Mouse (Mus musculus) heart, postnatal 36 days (tissue): Measurements from ENCODE around the gene Gnpat. TPM values are rescaled to one million over a fixed set of nuclear protein-coding genes. Genes with fewer than 3 reads are reported as not detected.
A peak's percentile ranks its signal among the peaks of the same experiment; 100 is the strongest.
"Not testable (repeated sequence)": the region's sequence is repeated elsewhere in the genome, so short reads cannot be mapped to it uniquely, and the experiment has no call there.

ENCODE experiments used
- DNase-seq, 2 experiments: peaks; one replicate each; pipeline ENCODE4 v3.0.0; 2021 to 2022
- intact Hi-C: fragments of 180-260 bp; cut with DNase I; formaldehyde crosslinking; loops from one replicate; pipeline ENCODE4 v1.15.1; 2025
- total RNA-seq, 2 experiments: library from RNA; stranded (reverse); gene quantifications; 2 replicates each; pipeline ENCODE4 v1.2.3; 2021

Gnpat gene
- total RNA-seq, 2 experiments from 2014 or later = 174 to 194 TPM

DNA sequence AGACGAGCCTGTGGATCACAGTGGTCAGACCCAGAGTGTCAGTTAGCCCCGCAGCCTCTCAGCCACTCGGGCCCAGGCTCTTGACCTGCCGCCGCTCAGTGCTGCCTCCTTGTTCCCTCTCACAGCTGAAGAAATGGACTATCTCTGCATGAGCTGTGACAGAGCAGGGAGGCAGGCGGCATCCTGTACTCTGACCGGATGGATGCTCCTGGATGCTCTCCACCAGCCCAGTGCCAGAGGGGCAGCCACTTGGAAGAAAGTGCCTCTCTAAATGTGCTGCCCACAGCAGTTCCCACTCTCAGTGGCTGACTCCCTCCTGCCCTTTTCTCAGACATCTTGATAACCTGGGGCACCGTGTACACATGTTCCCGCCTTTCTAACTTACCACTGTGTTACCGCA, 21.1 kb upstream of the Gnpat start:
- DNase-seq = no peak
- intact Hi-C loops = no loop called here

GRCm38 (mm10) chr8:124842929-124843328, 19.9 kb upstream of the Gnpat start:
- DNase-seq = not testable (repeated sequence)

GRCm38 (mm10) chr8:124845131-124845530, 17.7 kb upstream of the Gnpat start:
- DNase-seq = no peak
- intact Hi-C loops = no loop called here

More at GRCm38 (mm10) chr8:124842929-124843328, 19.9 kb upstream of the Gnpat start:
- intact Hi-C loops = not testable (repeated sequence)

- no peak for DNase-seq
- intact Hi-C loops = no loop called here
Observed at GRCm38 (mm10) chr8:124845573-124845972, 17.3 kb upstream of the Gnpat start.

- no peak for DNase-seq
- intact Hi-C loops = no loop called here
Observed at GRCm38 (mm10) chr8:124853511-124853910, 9.3 kb upstream of the Gnpat start.

DNA sequence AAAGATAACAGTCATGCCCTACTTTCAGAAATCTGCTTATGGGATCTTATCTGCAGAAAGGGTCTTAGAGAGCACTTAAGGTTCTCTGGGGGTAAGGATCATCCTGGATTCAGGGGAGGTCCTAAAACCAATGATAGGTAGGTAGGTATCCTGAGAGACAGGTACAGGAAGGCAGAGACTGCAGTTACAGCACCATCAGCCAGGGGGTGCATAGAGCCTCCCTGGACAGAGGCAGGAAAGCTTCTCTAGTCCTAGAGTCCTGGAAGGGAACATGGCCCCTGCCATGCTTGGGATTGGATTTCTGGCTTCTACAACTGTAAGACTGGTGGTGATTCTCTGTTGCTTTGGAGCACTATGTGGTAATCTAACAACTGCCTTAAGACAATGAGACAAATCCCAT, 3.4 kb upstream of the Gnpat start:
- intact Hi-C loops = no loop called here

DNA sequence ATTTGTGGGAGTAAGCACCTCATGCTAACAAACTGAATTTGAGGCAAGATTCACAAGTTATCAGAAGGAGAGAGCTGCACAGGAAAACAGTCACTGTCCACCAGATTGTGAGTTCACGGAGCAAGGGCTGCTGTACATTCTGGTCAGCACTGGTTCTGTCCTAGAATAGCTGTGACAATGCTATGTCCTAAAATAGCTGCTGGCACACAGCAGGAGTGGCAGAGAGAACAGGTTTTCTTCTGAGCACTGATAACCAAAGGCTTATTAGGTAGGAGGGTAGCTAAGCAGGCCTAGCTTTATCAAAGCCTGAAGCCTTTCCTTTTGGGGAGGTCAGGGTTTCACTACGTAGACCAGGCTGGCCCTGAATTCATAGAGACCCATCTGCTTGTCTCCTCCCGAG, 2.6 kb upstream of the Gnpat start:
- intact Hi-C loops = no loop called here
- no peak for DNase-seq

More for the DNA sequence above, 3.4 kb upstream of the Gnpat start:
- no peak for DNase-seq

GRCm38 (mm10) chr8:124863163-124863677, 387 bp downstream of the Gnpat start:
- intact Hi-C loops = no loop called here

DNA sequence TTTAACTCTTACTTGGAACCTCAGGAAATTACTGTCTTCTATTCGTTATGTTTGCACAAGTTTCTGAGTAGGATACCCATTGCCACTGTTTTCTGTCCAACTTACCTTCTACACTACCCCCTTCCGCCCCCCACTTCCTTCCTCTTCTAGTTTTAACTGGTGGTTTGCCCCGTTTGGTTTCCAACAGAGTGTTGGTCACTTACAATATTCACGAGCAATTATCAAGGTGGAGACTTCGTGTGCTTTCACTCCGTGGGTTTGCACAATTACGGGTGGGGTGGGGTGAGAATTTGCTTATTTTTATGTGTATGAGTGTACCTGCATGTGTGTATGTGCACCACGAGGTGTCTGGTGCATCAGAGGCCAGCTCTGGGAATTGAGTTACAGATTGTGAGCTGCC, 896 bp downstream of the Gnpat start:
- intact Hi-C loops = loop anchor here (2.0 kb wide), 1 partner anchor 33 kb away; the partner anchor contains the start of genes Exoc8 and Sprtn
- DNase-seq = no peak

More at GRCm38 (mm10) chr8:124863163-124863677, 387 bp downstream of the Gnpat start:
- DNase-seq = no peak

- intact Hi-C loops = no loop called here
- DNase-seq = no peak
Observed at GRCm38 (mm10) chr8:124866669-124867068, 3.8 kb downstream of the Gnpat start.

DNA sequence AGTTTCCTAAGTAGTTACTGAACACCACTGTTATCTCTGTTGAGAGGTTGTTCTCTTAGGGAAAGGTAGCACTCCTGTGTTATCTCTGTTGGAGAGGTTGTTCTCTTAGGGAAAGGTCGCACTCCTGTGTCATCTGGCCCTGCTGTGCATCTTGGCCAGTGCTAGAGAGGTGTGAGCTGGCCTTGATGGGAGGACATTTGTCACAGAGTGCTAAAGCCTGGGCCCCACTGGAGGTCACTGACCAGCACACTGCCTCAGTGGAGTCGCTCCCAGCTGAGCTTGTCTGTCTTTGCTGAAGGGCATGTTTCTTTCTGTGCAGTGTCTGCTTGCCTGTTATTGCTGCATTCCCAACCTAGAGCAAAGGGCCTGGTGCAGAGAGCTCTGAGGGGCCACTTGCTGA, 4.3 kb downstream of the Gnpat start:
- intact Hi-C loops = no loop called here

GRCm38 (mm10) chr8:124869708-124870107, 6.9 kb downstream of the Gnpat start:
- DNase-seq = no peak
- intact Hi-C loops = no loop called here

More for the DNA sequence above, 4.3 kb downstream of the Gnpat start:
- no peak for DNase-seq

- intact Hi-C loops = no loop called here
- no peak for DNase-seq
Observed at GRCm38 (mm10) chr8:124871474-124871873, 8.6 kb downstream of the Gnpat start.

- DNase-seq = no peak
- intact Hi-C loops = no loop called here
Observed at GRCm38 (mm10) chr8:124872081-124872480, 9.2 kb downstream of the Gnpat start.

GRCm38 (mm10) chr8:124872690-124873089, 9.9 kb downstream of the Gnpat start:
- intact Hi-C loops = no loop called here
- DNase-seq = no peak

- intact Hi-C loops = no loop called here
- DNase-seq = no peak
Observed at GRCm38 (mm10) chr8:124878141-124878540, 15.3 kb downstream of the Gnpat start.

GRCm38 (mm10) chr8:124878946-124879526, 16.2 kb downstream of the Gnpat start:
- intact Hi-C loops = no loop called here
- no peak for DNase-seq

DNA sequence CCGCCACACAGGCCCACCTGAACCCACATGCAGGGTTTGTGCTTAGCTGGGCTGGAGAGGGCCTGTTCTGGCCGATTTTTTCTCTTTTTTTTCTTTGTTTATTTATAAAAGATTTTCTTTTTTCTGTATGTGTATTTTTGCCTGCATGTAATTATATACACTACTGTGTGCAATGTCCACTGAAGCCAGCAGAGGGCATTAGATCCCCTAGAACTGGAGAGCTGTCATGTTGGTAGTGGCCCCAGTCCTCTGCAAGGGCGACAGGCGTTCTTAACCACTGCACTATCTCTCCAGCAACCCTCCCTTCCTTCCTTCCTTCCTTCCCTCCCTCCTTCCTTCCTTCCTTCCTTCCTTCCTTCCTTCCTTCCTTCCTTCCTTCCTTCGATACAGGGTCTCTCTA, 25.6 kb downstream of the Gnpat start:
- intact Hi-C loops = no loop called here

DNA sequence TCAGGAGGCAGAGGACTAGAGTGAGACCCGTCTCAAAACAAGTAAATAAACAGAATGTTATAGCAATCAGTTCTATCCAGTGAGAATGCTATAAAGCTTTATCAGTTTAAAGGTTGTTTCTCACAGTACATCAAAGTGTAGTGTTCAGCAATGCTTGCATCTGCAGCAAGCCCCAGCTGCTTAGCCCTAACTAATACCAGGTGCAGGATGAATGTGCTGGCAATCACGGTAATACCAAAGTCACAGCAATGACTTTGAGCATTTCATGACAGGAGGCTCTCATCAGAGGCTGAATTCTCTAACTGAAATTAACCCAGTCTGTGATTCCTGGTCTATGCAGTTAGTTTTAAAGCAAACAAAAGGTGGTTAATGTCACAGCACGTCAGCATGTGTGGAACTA, 29.8 kb downstream of the Gnpat start:
- intact Hi-C loops = loop anchor here (10.0 kb wide), 1 partner anchor 168 kb away; the partner anchor contains the start of genes Arv1 and Ttc13
- DNase-seq = no peak

More for the DNA sequence above, 25.6 kb downstream of the Gnpat start:
- no peak for DNase-seq

DNA sequence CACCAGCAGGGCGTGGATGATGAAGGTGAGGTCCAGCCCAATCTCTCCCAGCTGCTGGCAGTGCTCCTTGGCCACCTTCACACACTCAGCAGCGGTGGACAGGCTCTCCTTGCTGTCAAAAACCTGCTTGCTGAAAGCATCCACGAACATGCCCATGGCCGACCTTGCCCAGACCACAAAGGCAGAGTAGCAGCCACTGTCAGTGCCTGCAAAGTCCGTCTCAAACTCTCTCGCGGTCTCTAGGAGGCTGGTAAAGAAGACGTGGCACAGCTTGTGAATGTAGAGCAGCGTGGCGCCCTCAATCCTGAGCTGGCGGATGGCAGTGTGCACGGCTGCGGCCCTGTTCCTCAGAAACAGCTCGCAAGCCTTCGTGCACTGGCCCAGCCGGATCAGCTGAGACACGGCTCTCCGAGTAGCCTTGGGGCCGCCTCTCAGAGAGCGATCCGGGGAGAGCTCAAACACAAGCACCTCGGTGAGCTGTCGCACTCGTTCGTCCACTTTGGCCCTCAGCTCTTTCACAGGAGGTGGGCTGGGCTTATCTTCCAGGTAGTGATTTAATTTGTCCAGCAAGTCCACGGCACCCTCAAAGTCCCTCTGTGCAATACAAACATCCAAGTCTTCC, 33.3 kb downstream of the Gnpat start:
- intact Hi-C loops = loop anchor here (2.0 to 10.0 kb wide), 4 partner anchors 31 to 171 kb away; partner anchors contain the start of genes Arv1, Tsnax and Ttc13
- DNase-seq = no peak

DNA sequence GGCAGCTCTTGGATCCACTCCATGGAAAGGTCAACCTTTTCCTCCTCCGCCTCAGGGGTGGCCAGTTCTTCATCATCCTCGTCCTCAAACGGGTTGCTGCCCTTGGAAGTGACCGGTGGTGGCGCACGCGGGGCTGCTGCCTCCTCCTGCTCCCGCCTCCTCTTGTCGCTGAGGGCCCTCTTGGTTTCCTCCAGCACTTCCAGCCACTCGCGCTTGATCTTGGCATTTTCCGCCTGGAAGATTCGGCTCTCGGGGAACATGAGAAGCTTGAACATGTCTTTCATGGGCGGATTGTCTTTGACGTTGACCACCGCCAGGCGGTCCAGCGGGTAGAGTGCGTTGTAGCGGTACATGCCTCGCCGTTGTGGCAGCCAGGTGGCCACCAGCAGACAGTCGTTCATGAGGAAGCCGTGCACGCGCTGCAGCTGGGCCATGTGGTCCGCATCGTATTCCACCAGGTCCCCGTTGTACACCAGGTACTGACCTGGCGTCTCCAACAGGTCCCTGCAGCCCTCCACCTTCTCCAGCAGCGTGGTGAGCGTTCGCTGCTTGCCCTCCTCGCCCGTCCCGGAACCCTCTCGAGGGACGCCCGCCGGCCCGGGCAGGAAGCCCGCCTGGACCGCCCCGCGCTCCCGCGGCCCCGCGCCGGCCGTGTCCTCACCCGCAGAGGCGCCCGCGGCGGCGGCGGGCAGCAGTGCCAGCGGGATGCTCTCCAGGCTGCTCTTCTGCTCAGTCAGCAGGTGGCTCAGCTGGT, 34.0 kb downstream of the Gnpat start:
- DNase-seq = peak; percentile 76 to 77

More for the DNA sequence above, 34.0 kb downstream of the Gnpat start:
- intact Hi-C loops = loop anchor here (1.0 to 10.0 kb wide), 5 partner anchors 32 to 172 kb away; partner anchors contain the start of genes Arv1, Egln1, Tsnax and Ttc13
